Mouse (Mus musculus) mouse embryonic stem cell (cell line): ENCODE data around the gene Hist1h3a.

Experiments
- in situ Hi-C, 2 experiments: fragments of 300-500 bp; cut with MboI; formaldehyde crosslinking; loops; 1 replicate in 1 of 2; 3 replicates in 1 of 2; pipeline ENCODE4 v1.14.3; 2019 to 2020; ENCODE audit warnings: low sequenced_read_pairs in 2 of 2, low pct_unique_long_range_greater_than_20kb in 1 of 2, mixed read lengths in 1 of 2; ENCODE audit not compliant: unreplicated experiment in 1 of 2

The Hist1h3a gene

GRCm38 (mm10) chr13:23746201-23747080, 15.7 kb downstream of the Hist1h3a start, which contains the start of gene Hist1h2bb:
Gene Hist1h2bb, plus strand, starts transcription at chr13:23746734.
- in situ Hi-C loops = loop anchor here in 1 of 2 experiments (10.0 to 25.0 kb wide), 2 partner anchors 172 to 1709 kb away; partner anchors contain the start of genes Hist1h2ad, Hist1h2ae, Hist1h2ag and Hist1h2ah

- in situ Hi-C loops = loop anchor here in 1 of 2 experiments (10.0 to 25.0 kb wide), 2 partner anchors 171 to 1708 kb away; partner anchors contain the start of genes Hist1h2ad, Hist1h2ae, Hist1h2ag and Hist1h2ah
Observed at GRCm38 (mm10) chr13:23745381-23746161, 16.6 kb downstream of the Hist1h3a start, which contains the start of gene Hist1h3c. Gene Hist1h3c, minus strand, starts transcription at chr13:23745602.

- in situ Hi-C loops = loop anchor here in 1 of 2 experiments (10.0 to 25.0 kb wide), 2 partner anchors 170 to 1707 kb away; partner anchors contain the start of genes Hist1h2ad, Hist1h2ae, Hist1h2ag and Hist1h2ah
Observed at GRCm38 (mm10) chr13:23744421-23745380, 17.5 kb downstream of the Hist1h3a start.

GRCm38 (mm10) chr13:23743963-23744362, 18.2 kb downstream of the Hist1h3a start:
- in situ Hi-C loops = loop anchor here in 1 of 2 experiments (10.0 to 25.0 kb wide), 2 partner anchors 169 to 1707 kb away; partner anchors contain the start of genes Hist1h2ad, Hist1h2ae, Hist1h2ag and Hist1h2ah

GRCm38 (mm10) chr13:23743215-23743614, 19.0 kb downstream of the Hist1h3a start:
- in situ Hi-C loops = loop anchor here in 1 of 2 experiments (10.0 to 25.0 kb wide), 2 partner anchors 168 to 1706 kb away; partner anchors contain the start of genes Hist1h2ad, Hist1h2ae, Hist1h2ag and Hist1h2ah

GRCm38 (mm10) chr13:23742007-23742406, 20.2 kb downstream of the Hist1h3a start:
- in situ Hi-C loops = loop anchor here in 1 of 2 experiments (10.0 to 25.0 kb wide), 2 partner anchors 167 to 1705 kb away; partner anchors contain the start of genes Hist1h2ad, Hist1h2ae, Hist1h2ag and Hist1h2ah

GRCm38 (mm10) chr13:23740910-23741309, 21.3 kb downstream of the Hist1h3a start:
- in situ Hi-C loops = loop anchor here in 1 of 2 experiments (10.0 to 25.0 kb wide), 2 partner anchors 166 to 1704 kb away; partner anchors contain the start of genes Hist1h2ad, Hist1h2ae, Hist1h2ag and Hist1h2ah

- in situ Hi-C loops = loop anchor here in 1 of 2 experiments (10.0 to 25.0 kb wide), 2 partner anchors 166 to 1703 kb away; partner anchors contain the start of genes Hist1h2ad, Hist1h2ae, Hist1h2ag and Hist1h2ah
Observed at GRCm38 (mm10) chr13:23740256-23740840, 21.8 kb downstream of the Hist1h3a start.

- in situ Hi-C loops = loop anchor here in 1 of 2 experiments (10.0 to 25.0 kb wide), 3 partner anchors 55 to 1703 kb away; partner anchors contain the start of genes Hist1h2ac, Hist1h2ad, Hist1h2ae and Hist1h2ag
Observed at GRCm38 (mm10) chr13:23739922-23740252, 22.3 kb downstream of the Hist1h3a start.

- in situ Hi-C loops = loop anchor here in 1 of 2 experiments (10.0 to 25.0 kb wide), 2 partner anchors 54 to 1702 kb away; partner anchors contain the start of genes Hist1h2ac, Hist1h2ag, Hist1h2ah and Hist1h2bc
Observed at GRCm38 (mm10) chr13:23739069-23739921, 22.9 kb downstream of the Hist1h3a start.

GRCm38 (mm10) chr13:23738677-23739068, 23.5 kb downstream of the Hist1h3a start, which contains the start of gene Hist1h1c:
Gene Hist1h1c, plus strand, starts transcription at chr13:23738808.
- in situ Hi-C loops = loop anchor here in 1 of 2 experiments (10.0 to 25.0 kb wide), 2 partner anchors 54 to 1701 kb away; partner anchors contain the start of genes Hist1h2ac, Hist1h2ag, Hist1h2ah and Hist1h2bc

- in situ Hi-C loops = loop anchor here in 1 of 2 experiments (10.0 to 25.0 kb wide), 2 partner anchors 53 to 1701 kb away; partner anchors contain the start of genes Hist1h2ac, Hist1h2ag, Hist1h2ah and Hist1h2bc
Observed at GRCm38 (mm10) chr13:23738041-23738440, 24.1 kb downstream of the Hist1h3a start.

- in situ Hi-C loops = loop anchor here in 1 of 2 experiments (10.0 to 25.0 kb wide), 2 partner anchors 52 to 1700 kb away; partner anchors contain the start of genes Hist1h2ac, Hist1h2ag, Hist1h2ah and Hist1h2bc
Observed at GRCm38 (mm10) chr13:23737091-23737490, 25.1 kb downstream of the Hist1h3a start.

- in situ Hi-C loops = loop anchor here in 1 of 2 experiments (10.0 to 25.0 kb wide), 2 partner anchors 47 to 1695 kb away; partner anchors contain the start of genes Hist1h2ac, Hist1h2ag, Hist1h2ah and Hist1h2bc
Observed at GRCm38 (mm10) chr13:23732156-23732804, 29.9 kb downstream of the Hist1h3a start.
